Mouse (Mus musculus) liver, embryonic 11.5 days (tissue): ENCODE results near the gene Ddx5. TPM values are rescaled to one million over a fixed set of nuclear protein-coding genes. Genes with fewer than 3 reads are reported as not detected.
A peak's percentile ranks its signal among the peaks of the same experiment; 100 is the strongest.

Experiments
- ATAC-seq: fragments of 200-750 bp; cut with Nextera tagmentation; replicated peaks from 2 replicates; pipeline ENCODE4 v1.8.0; 2017; ENCODE audit warnings: moderate number of reproducible peaks, mild to moderate bottlenecking, moderate TSS enrichment, moderate library complexity; ENCODE audit not compliant: low FRiP score
- DNase-seq: peaks from one replicate; pipeline ENCODE4 v3.0.0-alpha.2; 2017; ENCODE audit warnings: low spot score
- H3K27ac ChIP-seq: fragments of 300-500 bp; sonication (generic); 2 replicates; pipeline ENCODE4 v1.5.1; 2014; ENCODE audit warnings: mild to moderate bottlenecking, low read depth, low read length, control low read depth
- H3K27me3 ChIP-seq: fragments of 300-500 bp; sonication (generic); replicated peaks from 2 replicates; pipeline ENCODE4 v1.6.1; 2014; ENCODE audit warnings: low read length, mixed read lengths; ENCODE audit not compliant: control insufficient read depth, insufficient read depth
- H3K36me3 ChIP-seq: fragments of 300-500 bp; sonication (generic); 2 replicates; pipeline ENCODE4 v1.6.1; 2014; ENCODE audit warnings: mild to moderate bottlenecking, low read length, moderate library complexity, mixed read lengths; ENCODE audit not compliant: control insufficient read depth, insufficient read depth
- H3K4me1 ChIP-seq: fragments of 300-500 bp; sonication (generic); replicated peaks from 2 replicates; pipeline ENCODE4 v1.6.1; 2014; ENCODE audit warnings: low read length, mixed read lengths; ENCODE audit not compliant: control insufficient read depth, insufficient read depth
- H3K4me2 ChIP-seq: fragments of 300-500 bp; sonication (generic); 2 replicates; pipeline ENCODE4 v1.6.1; 2014; ENCODE audit warnings: mild to moderate bottlenecking, control low read depth, moderate library complexity
- H3K4me3 ChIP-seq: fragments of 300-500 bp; sonication (generic); 2 replicates; pipeline ENCODE4 v1.5.1; 2014; ENCODE audit warnings: low read depth, low read length, control low read depth
- H3K9ac ChIP-seq: fragments of 300-500 bp; sonication (generic); 2 replicates; pipeline ENCODE4 v1.6.1; 2014; ENCODE audit warnings: low read depth, low read length, control low read depth
- H3K9me3 ChIP-seq: fragments of 300-500 bp; sonication (generic); 2 replicates; pipeline ENCODE4 v1.6.1; 2016; ENCODE audit warnings: low read length, inconsistent platforms, mixed read lengths; ENCODE audit not compliant: control insufficient read depth
- WGBS: fragments of 180-500 bp; shearing (Covaris S2); extraction: QIAGEN DNeasy Blood & Tissue Kit; methylation state at CpG from one replicate; pipeline ENCODE4 v1.1.7; 2014; 5-methylcytosine and 5-hydroxymethylcytosine counted together
- polyA plus RNA-seq: library from polyadenylated mRNA; unstranded; fragments of >200 nt; fragmentation: Nextera tagmentation; extraction: Ambion mirVana; gene quantifications from 2 replicates; pipeline ENCODE4 v1.2.1, GENCODE M21; 2014

Gene Ddx5
- polyA plus RNA-seq, 1 experiment from 2014 or later = 288 TPM

DNA sequence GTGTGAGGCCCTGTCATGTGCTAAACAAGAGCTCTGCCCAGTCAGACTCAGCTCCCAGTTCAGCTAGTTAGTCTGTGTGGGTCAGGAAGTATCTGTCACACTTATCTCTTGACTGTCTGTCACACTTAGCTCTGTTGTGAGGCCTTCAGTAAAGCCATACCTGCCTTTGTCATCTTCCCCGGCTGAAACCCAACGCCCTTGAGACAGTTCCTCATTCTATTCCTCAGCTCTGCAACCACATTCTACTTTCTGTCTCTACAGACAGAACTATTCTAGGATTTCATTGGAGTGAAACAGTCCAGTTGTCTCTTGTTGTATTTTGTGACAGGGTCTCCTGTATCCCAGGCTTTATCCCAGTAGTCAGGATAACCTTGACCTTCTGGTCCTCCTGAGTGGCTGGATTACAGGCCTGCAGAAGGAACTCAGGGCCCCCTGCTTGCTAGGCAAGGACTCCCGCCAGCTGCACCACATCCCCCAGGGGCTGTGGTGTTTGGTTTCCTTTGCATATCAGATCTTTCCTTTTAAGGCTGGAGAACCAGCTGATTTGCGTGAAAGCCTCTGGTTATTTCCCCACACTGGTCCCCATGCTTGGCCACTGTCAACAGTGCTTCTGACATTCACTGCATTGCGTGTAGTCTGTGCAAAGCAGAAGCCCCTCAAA is 26.7 kb downstream of the Ddx5 start:
- 15% methylated on average over 5 of the region's 5 CpGs for WGBS

DNA sequence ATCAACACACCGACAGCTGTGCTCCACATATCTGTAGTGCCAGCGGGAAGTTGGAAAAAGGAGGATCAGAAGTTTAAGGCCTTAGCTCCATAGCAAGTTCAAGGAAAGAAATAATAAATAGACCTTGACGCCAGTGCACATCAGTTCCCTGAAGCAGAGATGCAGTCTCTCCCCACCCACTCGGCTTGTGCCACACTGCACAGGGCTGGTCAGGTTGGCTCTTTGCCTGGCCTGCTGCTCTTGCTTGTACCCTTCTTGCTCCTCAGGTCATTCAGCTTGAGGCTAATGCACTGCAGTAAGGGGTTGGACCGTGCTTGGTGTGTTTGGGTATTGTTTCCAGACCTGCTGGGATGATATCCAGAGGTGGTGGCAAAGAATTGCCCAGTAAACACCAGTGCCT is 28.5 kb downstream of the Ddx5 start:
- DNase-seq (no peak), ATAC-seq (no peak)
- Histone ChIP-seq H3K36me3 (no peaks in the 10 kb centered on the region), H3K9ac (no peak overlapping the region), H3K27ac (no peak overlapping the region), H3K4me2 (no peak overlapping the region), H3K9me3 (no peaks in the 10 kb centered on the region), H3K4me3 (no peak overlapping the region), H3K27me3 (no peaks in the 10 kb centered on the region), H3K4me1 (peaks cover 17% of the 10 kb centered on the region)
- 90% methylated on average over 5 of the region's 5 CpGs for WGBS

More for the DNA sequence above, 26.7 kb downstream of the Ddx5 start:
- no peaks in the 10 kb centered on the region; the same call in none of the 2 replicates for H3K36me3 ChIP-seq
- H3K27ac ChIP-seq = peak overlapping the region; percentile 35
- H3K4me2 ChIP-seq = peak overlapping the region; percentile 38; the same call in 1 of the 2 replicates
- no peak overlapping the region for H3K4me3 ChIP-seq
- H3K4me1 ChIP-seq = peaks cover 17% of the 10 kb centered on the region
- no peaks in the 10 kb centered on the region for H3K27me3 ChIP-seq
- no peaks in the 10 kb centered on the region for H3K9me3 ChIP-seq
- no peak overlapping the region for H3K9ac ChIP-seq
- ATAC-seq (peak; percentile 50), DNase-seq (no peak)

DNA sequence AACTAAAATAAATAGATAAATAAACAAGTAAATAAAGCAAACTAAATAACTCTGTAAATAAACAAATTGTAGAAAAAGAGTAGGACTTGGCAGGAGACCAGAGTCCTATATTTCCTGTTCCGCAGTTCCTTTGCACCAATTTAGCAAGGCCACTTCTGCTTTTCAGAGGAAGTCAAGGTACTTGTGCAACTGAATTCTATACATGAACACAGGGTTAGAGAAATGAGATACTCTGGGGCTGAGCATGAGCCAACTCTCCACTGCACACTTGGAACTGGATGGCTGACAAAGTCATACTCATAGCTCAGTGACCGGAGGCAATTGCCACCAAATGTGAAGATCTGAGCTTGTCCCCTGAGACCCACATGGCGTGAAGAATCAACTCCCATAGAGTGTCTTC is 30.0 kb downstream of the Ddx5 start:
- ATAC-seq (no peak), DNase-seq (no peak)
- 78% methylated on average over 3 of the region's 3 CpGs for WGBS

DNA sequence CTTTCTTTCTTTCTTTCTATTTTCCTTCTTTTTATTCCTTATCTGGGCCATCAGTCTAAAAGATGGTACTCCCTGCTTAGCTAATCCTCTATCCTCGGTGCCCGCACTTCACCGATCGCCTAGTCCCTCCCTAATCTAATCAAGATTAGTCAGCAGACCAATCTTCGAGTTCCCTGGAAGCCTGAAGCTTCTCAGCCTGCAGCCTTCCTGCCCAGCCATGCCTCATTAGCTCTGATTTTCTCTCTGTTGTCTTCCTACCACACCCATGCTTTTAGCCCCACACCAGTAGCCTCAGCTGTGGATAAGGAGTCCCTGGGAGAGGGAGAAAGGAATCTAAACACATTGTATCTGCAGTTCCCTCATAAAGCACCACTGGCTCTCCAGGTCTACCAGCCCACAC is 33.4 kb downstream of the Ddx5 start:
- DNase-seq = no peak

More for the DNA sequence above, 30.0 kb downstream of the Ddx5 start:
- Histone ChIP-seq H3K27ac (no peak overlapping the region), H3K4me2 (no peak overlapping the region), H3K27me3 (no peaks in the 10 kb centered on the region), H3K9ac (no peak overlapping the region), H3K4me1 (peaks cover 17% of the 10 kb centered on the region), H3K9me3 (no peaks in the 10 kb centered on the region), H3K4me3 (no peak overlapping the region), H3K36me3 (no peaks in the 10 kb centered on the region)

DNA sequence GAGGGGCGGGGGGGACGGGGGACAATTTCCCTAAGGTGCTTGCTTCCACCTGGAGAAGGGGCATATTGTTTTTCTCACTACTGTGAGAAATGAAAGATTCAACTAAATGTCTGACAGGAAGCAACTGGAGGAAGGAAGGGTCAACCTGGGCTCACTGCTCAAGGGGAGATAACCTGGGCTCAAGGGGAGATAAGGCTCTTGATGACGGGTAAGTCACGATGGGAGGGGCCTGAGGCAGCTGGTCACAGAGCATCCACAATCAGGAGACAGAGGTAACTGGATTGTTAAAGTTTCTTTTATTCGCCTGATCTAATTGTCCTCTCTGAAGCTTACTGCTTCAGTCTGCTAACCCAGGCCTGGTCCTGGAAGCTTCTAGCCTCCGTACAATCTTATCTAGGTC is 35.7 kb downstream of the Ddx5 start:
- peaks cover 10% of the 10 kb centered on the region; the same call in 1 of the 2 replicates for H3K4me1 ChIP-seq

More for the DNA sequence above, 33.4 kb downstream of the Ddx5 start:
- Histone ChIP-seq H3K4me1 (peaks cover 10% of the 10 kb centered on the region; the same call in 1 of the 2 replicates), H3K27me3 (no peaks in the 10 kb centered on the region), H3K4me3 (no peak overlapping the region), H3K27ac (no peak overlapping the region), H3K4me2 (no peak overlapping the region), H3K9me3 (no peaks in the 10 kb centered on the region), H3K36me3 (no peaks in the 10 kb centered on the region), H3K9ac (no peak overlapping the region)
- 49% methylated on average over 5 of the region's 5 CpGs for WGBS
- ATAC-seq = no peak

DNA sequence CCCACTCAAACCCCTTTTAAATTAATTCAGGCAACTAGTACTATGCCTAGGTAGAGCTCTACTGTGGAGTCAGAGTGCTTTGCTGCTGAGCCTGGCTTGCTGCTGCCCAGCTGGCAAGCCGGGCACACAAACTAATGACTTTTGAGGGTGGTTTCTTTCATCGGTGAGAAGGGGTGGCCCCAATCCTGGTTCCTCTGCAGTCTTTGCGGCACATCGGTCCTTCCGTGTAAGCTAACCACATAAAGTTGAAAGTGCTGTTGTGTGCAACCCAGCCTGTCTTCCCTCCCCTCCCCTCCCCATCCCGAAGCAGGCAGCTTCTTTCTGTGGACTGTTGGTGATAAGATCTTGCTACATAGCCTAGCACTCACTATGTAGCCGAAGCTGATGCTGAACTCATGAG is 36.9 kb downstream of the Ddx5 start:
- no peak overlapping the region for H3K9ac ChIP-seq
- H3K4me2 ChIP-seq = no peak overlapping the region; the same call in 1 of the 2 replicates
- no peaks in the 10 kb centered on the region for H3K27me3 ChIP-seq
- peaks cover 2% of the 10 kb centered on the region; the same call in 1 of the 2 replicates for H3K9me3 ChIP-seq
- H3K4me3 ChIP-seq = no peak overlapping the region
- no peaks in the 10 kb centered on the region for H3K36me3 ChIP-seq
- H3K4me1 ChIP-seq = peaks cover 10% of the 10 kb centered on the region; the same call in 1 of the 2 replicates
- 44% methylated on average over 7 of the region's 7 CpGs for WGBS
- DNase-seq (no peak), ATAC-seq (no peak)
- H3K27ac ChIP-seq = no peak overlapping the region

More for the DNA sequence above, 35.7 kb downstream of the Ddx5 start:
- no peaks in the 10 kb centered on the region for H3K36me3 ChIP-seq
- no peaks in the 10 kb centered on the region for H3K9me3 ChIP-seq
- H3K4me2 ChIP-seq = no peak overlapping the region
- no peak overlapping the region for H3K27ac ChIP-seq
- 66% methylated on average over 6 of the region's 6 CpGs for WGBS
- H3K27me3 ChIP-seq = no peaks in the 10 kb centered on the region
- H3K9ac ChIP-seq = no peak overlapping the region
- DNase-seq (no peak), ATAC-seq (no peak)
- no peak overlapping the region for H3K4me3 ChIP-seq

DNA sequence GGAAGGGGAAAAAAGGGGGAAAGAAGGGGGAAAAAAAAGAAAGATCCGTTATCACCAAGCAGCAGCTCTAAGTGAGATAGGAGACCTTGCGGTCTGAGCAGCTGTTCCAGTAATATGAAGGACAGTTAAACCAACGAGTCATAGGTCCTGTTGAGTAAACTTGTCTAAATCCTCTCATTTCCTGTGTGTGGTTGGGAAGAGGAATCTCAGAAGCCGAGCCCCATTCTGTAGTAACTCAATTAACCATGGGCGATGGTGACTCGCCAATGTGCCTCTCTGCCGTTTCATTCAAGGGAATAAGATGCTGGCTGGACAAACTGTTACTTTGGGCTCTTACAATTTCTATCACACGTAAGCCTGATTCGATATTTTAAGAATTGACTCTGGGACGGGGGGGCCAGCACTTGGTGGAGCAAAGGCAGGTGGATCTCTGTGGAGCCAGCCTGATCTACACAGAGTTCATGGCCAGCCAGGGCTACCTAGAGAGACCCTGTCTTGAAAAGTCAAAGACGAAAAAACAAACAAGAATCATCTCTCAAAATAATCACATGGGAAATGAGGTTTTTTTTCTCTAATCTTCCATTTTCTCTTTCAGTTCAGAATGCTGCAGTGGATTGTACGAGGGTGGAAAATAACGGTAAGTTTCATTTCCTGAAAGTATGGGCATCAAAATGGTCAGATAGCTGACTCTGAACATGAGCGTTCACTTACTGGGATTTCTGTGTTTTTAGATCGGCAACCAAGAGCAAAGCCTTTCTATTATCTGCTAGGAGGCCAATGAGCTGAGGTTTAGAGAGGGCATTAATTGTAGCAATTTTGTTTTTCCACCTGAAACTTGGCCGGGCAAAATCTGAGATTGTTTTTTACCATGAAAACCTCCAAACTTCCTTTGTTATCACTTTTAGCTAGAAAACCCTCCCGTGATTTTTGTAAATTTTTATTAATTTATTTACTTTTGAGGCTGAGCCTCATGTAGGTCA is 37.7 kb downstream of the Ddx5 start, which contains the start of gene Milr1:
Gene Milr1, plus strand, starts transcription at position 188 of the 980 bp plus-strand sequence.
- whole genome bisulfite sequencing = 52% methylated on average over 17 of the region's 17 CpGs
- Histone ChIP-seq H3K4me1 (peaks cover 10% of the 10 kb centered on the region; the same call in 1 of the 2 replicates), H3K9ac (no peak within 1 kb of the TSS), H3K27me3 (no peaks in the 10 kb centered on the region), H3K27ac (no peak within 1 kb of the TSS; the same call in 1 of the 2 replicates), H3K36me3 (no peaks in the 10 kb centered on the region), H3K4me3 (no peak within 1 kb of the TSS), H3K4me2 (peak within 1 kb of the TSS; percentile 27), H3K9me3 (peaks cover 2% of the 10 kb centered on the region; the same call in 1 of the 2 replicates)
- DNase-seq (no peak), ATAC-seq (no peak)

DNA sequence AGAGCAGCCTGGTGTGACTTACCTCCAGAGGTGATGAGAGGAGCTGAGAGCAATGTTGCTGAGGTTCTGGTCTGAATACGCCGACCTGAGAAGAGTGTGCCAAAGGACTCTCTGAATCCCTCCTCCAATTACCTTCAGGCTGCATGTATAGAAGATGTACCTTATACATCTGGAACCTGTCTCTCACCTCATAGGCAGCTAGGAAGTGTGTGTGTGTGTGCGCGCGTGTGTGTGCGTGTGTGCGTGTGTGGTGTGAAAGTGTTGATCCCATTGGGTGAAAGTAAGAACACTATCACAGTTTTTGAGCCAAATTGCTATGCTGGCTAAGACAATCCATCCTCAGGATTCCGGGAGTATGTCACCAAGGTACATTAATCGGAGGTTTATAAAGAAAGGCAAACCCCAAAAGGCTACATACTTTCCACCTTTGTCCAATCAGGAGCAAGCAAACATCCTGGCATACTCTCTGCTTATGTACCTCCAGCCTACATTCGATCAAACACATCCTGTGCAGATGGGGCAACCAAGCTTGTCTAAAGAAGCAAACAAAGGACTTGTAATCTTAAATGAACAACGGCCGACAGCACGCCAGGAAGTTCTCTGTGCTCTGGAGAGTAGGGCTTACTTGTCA is 38.7 kb downstream of the Ddx5 start, which contains the start of gene Pecam1:
Gene Pecam1, minus strand, starts transcription at position 508 of the 631 bp plus-strand sequence.
- Histone ChIP-seq H3K27me3 (no peaks in the 10 kb centered on the region), H3K4me1 (peaks cover 10% of the 10 kb centered on the region; the same call in 1 of the 2 replicates), H3K9ac (no peak within 1 kb of the TSS), H3K4me3 (no peak within 1 kb of the TSS), H3K4me2 (peak within 1 kb of the TSS; percentile 27; the same call in 1 of the 2 replicates), H3K27ac (no peak within 1 kb of the TSS), H3K36me3 (no peaks in the 10 kb centered on the region), H3K9me3 (peaks cover 2% of the 10 kb centered on the region; the same call in 1 of the 2 replicates)
- ATAC-seq (no peak), DNase-seq (no peak)
- 68% methylated on average over 13 of the region's 13 CpGs for WGBS
